Mouse (Mus musculus) myocyte (in vitro differentiated cells): Measurements from ENCODE around the gene Mybpc3.

Experiments used
- CEBPB ChIP-seq: IDR thresholded peaks from 2 replicates; pipeline ENCODE4 v1.6.1; 2011; ENCODE audit warnings: mild to moderate bottlenecking, moderate library complexity; ENCODE audit not compliant: poor library complexity, insufficient read depth, severe bottlenecking
- E2F4 ChIP-seq: IDR thresholded peaks from one replicate; pipeline ENCODE4 v1.6.1; 2011; ENCODE audit warnings: mild to moderate bottlenecking, control low read depth, moderate library complexity; ENCODE audit not compliant: insufficient read depth
- MAX ChIP-seq: IDR thresholded peaks from one replicate; pipeline ENCODE4 v1.6.1; 2011; ENCODE audit warnings: low read depth, mild to moderate bottlenecking, control low read depth
- MYOD1 ChIP-seq, 3 experiments: IDR thresholded peaks; one replicate each; pipeline ENCODE4 v1.6.1; 2011; ENCODE audit warnings: control low read depth in 2 of 3, low read depth in 2 of 3, mild to moderate bottlenecking in 2 of 3, moderate library complexity in 1 of 3; ENCODE audit not compliant: insufficient read length in 2 of 3, control insufficient read depth in 1 of 3
- MYOG ChIP-seq, 3 experiments: IDR thresholded peaks; one replicate each; pipeline ENCODE4 v1.6.1; 2011; ENCODE audit warnings: control low read depth in 2 of 3, low read depth in 2 of 3, mild to moderate bottlenecking in 2 of 3; ENCODE audit not compliant: insufficient read length in 2 of 3, control insufficient read depth in 1 of 3, insufficient read depth in 1 of 3
- POLR2A ChIP-seq: IDR thresholded peaks from one replicate; pipeline ENCODE4 v1.6.1; 2011; ENCODE audit warnings: low read depth, mild to moderate bottlenecking, control low read depth, moderate library complexity; ENCODE audit not compliant: insufficient read length
- POLR2AphosphoS2 ChIP-seq: IDR thresholded peaks from one replicate; pipeline ENCODE4 v1.6.1; 2011; ENCODE audit warnings: low read depth, control low read depth; ENCODE audit not compliant: insufficient read length
- TCF12 ChIP-seq: IDR thresholded peaks from one replicate; pipeline ENCODE4 v1.6.1; 2011; ENCODE audit warnings: mild to moderate bottlenecking, control low read depth; ENCODE audit not compliant: poor library complexity, insufficient read depth, severe bottlenecking
- TCF3 ChIP-seq: IDR thresholded peaks from one replicate; pipeline ENCODE4 v1.6.1; 2011; ENCODE audit warnings: low read depth, control low read depth; ENCODE audit not compliant: insufficient read length
- USF1 ChIP-seq: IDR thresholded peaks from one replicate; pipeline ENCODE4 v1.6.1; 2011; ENCODE audit warnings: low read depth, mild to moderate bottlenecking, control low read depth, moderate library complexity

- TF ChIP-seq TCF12 (no peak), CEBPB (no peak), POLR2A (no peak), TCF3 (no peak), MYOG (IDR thresholded peaks at IDR 0.05; ENCODE audit: control insufficient read depth in 1 of 3, insufficient read depth in 1 of 3, insufficient read length in 2 of 3, low read depth in 2 of 3) (no peak), POLR2AphosphoS2 (no peak), MAX (no peak), E2F4 (no peak), MYOD1 (IDR thresholded peaks at IDR 0.05; ENCODE audit: control insufficient read depth in 1 of 3, insufficient read length in 2 of 3, low read depth in 2 of 3) (no peak), USF1 (no peak)
Observed at GRCm38 (mm10) chr2:91148101-91148500, 30.2 kb downstream of the Mybpc3 start.
